Mouse (Mus musculus) ovary, postnatal 36 days (tissue): ENCODE measurements around the gene Kazald1.
"Not testable (repeated sequence)": the region's sequence is repeated elsewhere in the genome, so short reads cannot be mapped to it uniquely, and the experiment has no call there.

Experiments
- DNase-seq: peaks from one replicate; pipeline ENCODE4 v3.0.0; 2022; ENCODE audit warnings: low spot score, mixed read lengths

Gene Kazald1

DNA sequence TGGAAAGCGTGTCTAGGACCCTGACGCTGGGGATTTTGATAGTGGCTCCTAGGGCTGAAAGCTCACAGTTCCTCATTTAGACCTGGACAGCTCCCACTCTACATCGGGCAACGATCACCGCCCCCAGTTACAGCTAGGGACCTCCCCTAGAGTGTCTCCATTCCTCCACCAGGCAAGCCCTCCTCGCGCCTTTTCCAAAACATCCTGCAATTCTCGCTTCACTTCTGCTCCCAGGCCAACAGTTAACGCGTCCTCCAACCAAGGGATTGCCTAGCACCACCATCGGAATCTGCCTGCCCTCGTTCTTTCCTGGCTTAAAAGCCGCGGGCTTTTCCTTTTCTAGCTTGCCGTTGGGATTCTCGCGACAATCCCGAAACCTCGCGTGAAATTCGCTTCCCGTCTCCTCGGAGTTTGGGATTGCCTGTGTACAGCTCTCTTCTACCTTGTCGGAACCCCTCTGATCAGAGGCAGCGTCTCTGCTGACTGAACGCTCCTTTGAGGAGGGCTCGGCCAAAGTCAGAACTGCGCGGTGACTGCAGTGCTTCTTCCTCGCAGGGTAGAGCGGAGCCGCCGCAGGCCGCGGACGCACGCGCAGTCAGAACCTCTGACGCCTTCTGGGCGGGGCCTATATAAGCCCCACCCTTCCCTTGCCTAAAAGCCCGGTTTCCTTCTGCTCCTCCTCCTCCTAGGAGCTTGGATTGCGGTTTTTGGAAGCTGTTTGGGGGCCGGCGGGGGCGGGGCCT lies at the start of gene Kazald1:
Kazald1 (plus strand) TSS at position 662 of the 743 bp plus-strand sequence.
- DNase-seq, result peak; percentile 95

DNA sequence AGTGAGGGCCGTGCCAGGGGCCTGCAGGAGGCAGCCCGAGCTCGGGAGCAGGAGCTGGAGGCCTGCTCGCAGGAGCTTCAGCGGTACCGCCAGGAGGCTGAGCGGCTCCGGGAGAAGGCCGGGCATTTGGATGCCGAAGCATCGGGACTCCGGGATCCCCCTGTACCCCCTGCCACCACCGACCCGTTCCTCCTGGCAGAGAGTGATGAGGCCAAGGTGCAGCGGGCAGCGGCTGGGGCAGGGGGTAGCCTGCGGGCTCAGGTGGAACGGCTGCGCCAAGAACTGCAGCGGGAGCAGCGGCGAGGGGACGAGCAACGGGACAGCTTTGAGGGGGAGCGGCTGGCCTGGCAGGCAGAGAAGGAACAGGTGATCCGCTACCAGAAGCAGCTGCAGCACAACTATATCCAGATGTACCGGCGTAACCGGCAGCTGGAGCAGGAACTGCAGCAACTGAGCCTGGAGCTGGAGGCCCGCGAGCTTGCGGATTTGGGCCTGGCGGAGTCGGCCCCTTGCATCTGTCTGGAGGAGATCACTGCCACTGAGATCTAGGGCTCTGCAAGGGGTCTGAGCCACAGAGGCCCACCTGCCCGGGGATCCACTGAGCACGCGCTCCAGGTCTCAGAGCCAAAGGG lies 49.0 kb upstream of the Kazald1 start:
- DNase-seq, result no peak

DNA sequence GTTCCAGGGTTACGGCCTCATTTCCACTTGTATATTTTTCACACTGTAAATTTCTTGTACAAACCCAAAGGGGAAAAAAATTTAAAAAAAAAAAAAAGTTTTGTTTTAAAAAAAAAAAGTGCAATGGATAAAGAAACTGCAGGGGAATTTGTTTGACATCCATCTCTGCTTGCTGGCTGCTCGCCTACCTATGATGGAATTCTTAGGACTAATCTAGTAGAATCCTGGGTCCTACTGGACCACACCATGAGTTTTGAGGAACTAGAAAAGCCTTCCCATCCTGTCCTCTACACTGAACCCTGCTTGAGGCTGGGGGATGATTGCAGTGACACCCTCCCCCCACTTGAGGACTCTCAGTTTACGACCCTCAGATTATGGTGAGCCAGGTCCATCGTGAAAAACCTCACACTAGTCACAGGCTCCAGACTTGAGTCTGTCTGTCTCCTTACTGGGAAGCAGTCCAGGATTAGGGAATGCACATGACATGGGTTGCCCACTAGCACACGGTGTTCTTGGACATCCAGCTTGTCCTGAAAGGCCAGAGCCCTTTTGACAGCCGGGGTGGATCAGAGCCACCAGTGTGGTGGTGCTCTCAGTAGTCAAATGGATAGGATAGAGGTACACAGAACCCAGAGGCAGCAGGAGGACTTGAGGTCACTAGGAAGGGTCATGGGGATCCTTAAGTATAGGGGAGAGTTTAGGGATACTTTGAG lies 47.9 kb upstream of the Kazald1 start:
- no peak for DNase-seq

DNA sequence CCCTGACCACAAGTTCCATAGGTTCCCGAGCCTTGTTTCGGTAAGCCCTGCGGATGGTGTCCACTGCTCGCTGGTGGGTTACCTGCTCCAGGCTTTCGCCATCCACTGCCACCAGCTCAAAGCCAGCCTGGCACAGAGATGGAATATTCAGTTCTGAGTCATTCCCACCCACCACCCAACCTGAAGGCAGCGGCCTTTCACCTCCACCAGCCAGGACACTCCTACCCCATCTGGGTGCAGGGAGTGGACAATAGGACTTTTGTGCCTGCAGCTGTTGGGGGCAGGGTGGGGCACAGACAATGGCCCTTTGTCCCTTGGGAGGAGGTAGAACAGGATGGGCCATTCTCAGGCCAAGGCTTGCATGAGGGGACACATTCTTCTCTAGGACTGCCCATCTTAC lies 47.2 kb upstream of the Kazald1 start:
- peak; percentile 19 for DNase-seq

DNA sequence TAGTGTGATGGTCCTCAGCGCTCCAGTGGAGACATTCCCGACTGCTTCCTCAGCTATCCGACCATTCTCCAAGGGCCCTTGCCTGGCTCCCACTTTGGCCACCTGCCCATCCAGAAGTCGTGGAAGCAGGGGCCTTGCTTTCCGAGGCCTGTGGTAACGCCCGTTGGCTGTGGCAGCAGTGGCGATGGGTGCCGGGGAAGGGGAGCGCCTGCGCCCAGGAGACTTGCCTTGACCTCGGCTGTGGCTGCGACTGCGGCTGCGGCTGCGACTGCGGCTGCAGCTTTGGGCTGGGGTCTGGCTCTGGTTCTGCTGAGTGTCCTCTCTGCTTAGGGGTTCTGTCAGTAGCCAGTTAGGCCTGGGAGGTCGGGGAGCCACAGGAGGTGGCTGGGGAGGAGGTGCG lies 46.3 kb upstream of the Kazald1 start:
- DNase-seq, result peak; percentile 42

DNA sequence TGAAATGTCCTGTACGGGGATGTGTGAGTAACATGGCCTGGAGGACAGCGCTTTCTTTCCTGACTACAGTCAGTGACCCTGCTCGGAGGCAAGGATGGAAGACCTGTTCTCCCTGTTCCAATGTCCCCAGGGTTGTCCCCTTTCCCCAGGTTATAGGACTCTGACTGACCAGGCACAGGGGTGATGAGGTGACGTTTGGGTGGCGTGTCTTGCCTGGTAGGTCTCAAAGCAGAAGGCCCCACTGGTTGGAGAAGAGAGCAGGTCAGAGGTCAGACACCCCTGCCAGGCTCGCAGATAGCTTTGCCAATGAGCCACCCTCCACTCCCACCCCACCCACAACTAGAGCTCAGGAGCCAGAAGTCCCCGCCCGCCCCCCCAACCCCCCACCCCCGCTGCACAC lies 45.5 kb upstream of the Kazald1 start:
- no peak for DNase-seq

DNA sequence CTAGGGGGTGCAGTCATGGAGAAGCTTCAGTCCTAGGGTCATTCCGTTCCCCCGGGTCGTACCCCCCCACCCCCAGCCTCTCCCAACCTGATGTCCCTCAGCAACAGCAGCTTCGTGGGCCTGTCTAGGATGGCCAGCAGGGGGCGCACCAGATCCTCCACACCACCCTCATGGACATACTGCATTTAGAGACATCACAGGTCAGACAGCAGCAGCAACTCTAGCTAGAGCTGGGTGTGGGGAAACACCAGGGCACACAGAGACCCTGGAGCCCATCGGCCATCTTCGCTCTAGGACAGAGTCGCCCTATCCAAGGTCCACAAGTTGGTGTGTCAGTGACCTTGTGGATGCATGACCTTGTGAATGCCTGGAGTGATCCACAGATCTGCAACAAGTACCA lies 44.9 kb upstream of the Kazald1 start:
- peak; percentile 64 for DNase-seq

DNA sequence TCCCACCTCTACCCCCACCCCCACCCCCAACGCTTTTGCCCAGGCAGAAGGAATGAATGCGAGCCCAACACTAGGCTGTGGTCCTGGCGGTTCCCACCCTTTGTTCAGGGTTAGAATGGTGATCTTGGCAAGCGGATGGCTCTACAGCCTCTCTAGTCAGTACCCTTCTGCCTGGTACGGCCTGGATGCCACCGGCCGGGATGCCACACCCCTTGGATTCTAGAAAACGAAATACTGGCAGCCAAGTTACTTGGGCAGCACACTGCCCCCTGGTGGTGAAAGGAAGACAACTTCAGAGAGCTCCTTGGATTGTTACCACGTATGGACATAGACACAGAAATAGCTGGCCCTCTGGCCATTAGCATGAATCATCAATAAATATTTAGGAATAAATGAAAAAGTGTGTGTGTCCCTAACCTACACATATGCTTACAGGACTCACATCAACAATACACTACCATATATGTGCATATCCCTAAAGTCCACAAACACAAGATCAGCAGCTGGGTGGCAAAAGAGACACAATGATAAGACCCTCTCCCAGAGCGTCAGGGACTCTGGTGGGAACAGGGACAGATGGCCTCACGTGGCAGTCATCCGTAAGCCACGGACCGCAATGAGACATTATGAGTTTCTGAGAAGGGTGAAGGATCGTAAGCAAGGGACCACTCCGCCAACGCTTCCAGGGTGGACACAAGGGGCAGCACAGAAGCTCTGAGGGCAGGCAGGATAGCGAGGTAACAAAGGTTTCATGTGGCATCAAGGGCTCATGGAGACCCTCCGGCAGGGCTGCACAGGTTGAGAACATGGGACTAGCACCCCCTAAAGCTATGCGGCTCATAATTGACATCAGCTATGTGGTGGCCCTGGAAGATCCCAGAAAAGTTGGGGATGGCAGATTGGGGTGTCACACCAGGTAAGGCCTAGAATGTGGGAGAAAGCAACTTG lies 44.0 kb upstream of the Kazald1 start:
- peak; percentile 69 for DNase-seq

DNA sequence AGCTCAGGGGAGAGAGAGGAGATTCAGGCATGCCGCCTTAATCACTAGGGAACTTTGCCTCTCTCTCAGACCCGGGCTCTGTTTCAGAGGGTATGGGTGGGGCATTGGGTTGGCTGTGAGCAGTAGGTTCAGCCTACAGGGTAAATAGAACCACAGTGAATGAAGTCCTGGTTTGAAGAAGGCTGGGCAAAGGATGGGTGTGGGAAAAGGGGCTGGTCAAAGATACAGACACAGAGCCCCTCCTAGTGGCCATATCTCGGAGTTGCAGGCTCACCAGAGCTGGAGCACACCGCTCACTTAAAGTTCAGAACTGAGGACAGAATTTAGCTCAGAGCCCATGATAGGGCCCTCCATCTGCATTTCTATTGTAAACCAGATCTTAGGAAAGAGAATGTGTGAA lies 43.3 kb upstream of the Kazald1 start:
- DNase-seq, result peak; percentile 78

DNA sequence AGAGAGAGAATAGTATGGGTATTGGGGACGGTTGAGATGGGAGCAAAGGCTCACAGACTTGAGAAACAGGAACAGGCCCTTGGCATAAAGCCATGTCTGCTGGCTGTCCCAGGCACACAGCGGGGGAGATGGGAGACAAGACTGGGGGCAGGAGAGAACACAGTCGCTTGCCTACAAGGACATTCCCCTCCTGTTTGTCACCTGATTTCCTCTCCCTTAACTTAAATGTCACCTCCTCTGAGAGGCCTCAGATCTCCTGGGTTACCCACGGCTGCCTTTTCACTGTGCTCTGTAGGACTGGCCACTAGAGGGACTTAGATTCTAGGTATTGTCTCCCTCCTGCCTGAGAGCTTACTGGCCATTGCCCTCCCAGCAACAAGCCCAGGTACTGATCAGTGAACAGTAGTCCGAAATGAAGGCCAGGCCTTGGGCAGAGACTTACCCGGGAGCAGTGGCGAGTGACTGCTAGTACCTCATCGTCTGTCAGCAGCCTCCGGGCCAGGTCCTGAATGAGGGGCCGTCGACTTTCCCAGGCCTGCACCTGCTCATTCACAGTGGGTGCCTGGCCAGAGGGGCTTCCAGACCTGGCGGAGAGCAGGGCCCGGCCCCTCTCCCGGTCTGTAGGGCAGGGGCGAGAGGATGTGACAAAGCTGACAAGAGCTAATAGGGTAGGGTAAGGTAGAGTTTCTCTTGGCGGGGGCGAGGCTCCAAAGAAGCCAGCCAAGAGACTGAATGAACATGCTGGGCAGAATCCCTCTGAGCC lies 42.3 kb upstream of the Kazald1 start:
- no peak for DNase-seq

DNA sequence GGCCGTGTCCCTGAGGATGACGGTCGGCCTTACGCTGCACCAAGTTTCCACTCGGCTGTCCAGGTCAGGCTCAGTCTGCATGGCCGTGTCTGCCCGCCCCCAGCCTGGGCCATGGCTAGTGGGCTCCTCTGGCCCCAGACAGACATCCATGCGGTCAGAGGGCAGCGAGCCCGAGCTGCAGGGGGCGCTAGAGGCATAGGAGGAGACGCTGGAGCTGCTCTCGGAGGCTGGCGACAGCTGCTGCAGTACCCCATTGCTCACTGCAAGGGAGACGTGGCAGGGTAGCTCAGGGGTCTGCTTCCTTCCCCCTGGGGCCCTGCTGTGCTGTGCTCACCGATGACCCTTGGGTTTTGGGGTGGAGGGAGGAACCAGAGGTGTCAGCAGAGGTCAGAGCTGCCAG lies 38.2 kb upstream of the Kazald1 start:
- peak; percentile 62 for DNase-seq

DNA sequence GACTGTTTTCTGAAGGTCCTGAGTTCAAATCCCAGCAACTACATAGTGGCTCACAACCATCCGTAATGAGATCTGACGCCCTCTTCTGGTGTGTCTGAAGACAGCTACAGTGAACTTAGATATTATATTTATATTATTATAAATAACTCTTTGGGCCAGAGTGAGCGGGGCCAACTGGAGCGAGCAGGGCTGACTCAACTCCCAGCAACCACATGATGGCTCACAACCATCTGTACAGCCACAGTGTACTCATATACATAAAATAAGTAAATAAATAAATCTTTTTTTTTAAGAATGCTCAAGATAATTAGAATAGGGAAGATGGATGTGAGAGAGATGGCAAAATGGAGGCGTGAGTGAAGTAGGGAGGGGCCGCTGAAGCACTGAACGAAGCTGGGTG lies 36.8 kb upstream of the Kazald1 start:
- not testable (repeated sequence) for DNase-seq

DNA sequence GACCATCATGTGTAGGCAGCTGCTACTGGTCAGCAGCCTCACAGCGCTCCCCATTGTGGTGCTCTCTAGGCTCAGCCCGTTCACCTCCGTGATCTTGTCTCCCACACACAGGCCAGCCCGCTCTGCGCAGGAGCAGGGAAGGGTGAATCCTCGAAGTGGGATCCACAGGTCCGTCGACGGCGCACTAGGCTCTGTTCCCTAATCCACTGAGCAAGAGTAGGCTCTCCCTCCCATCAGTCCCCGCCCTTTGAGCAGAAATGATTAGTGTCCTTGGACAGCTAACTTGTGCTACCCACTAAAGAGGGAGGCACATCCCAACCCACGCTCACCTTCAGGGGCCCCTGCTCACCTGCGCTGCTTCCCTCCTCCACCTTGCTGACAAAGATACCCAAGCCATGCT lies 34.8 kb upstream of the Kazald1 start:
- DNase-seq, result no peak

DNA sequence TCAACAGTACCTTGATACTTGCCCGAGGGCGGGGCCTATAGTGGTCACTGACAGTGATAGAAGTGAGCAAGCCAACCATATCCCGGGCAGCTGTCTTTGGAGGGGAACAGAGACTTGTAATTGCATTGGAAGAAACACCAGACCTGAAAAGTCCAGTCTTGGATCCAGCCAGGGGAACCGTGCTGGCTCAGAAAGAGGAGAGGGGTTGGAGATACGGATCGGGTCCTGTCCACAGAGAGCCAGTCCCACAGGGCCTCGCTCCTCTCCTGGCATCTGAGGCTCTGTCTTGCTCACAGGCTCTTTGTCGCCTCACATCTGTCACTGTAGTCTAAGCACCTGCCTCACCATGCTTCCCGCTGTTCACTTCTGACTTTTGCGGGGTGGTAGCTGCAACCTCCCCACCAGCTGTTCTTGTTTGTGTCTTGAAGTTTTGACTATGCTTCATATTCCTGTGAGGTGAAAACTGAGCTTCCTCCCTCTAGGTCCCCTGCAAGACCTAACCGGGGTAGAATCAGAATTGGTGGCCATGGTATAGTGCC lies 30.6 kb upstream of the Kazald1 start:
- no peak for DNase-seq

DNA sequence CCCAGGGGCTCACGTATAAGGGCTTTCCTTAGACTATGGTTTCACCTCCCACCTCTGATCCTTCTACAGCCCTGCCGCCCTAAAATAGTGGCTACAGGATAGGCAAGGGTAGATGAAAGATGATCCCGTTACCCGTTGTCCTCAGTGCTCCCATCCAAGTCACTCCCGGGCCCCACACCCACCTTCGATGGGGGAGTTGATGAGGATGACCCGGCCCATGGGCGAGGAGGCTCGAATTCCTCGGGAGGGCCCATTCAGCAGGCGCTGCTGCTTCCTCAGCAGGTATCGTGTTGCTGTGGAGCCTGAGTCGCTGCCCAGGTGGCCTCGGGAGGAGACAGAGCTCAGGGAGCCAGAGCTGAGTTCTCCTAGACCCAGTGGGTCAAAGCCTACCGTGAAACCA lies 29.8 kb upstream of the Kazald1 start:
- DNase-seq, result no peak

DNA sequence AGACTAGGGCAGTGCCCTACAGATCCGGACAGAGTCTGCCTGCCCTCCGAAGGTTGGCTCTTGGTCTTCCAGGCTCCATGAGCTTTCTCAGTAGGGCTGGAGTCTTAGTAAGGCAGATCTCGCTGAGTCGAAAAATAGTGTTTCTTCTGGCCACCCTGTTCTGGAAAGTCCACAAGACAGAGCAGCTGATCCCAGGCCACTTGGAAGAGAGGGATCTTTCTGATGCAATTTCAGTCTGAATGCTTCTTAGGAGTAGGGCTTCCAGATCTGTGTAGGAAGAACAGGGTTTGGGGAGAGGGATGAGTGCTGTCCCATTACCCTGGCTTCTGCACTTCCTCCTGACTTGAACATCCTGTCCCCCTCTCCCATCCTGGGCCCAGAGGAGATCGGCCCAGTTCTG lies 29.4 kb upstream of the Kazald1 start, which contains the start of gene Pdzd7:
Pdzd7 (minus strand) TSS at position 67 of the 400 bp plus-strand sequence.
- no peak for DNase-seq

DNA sequence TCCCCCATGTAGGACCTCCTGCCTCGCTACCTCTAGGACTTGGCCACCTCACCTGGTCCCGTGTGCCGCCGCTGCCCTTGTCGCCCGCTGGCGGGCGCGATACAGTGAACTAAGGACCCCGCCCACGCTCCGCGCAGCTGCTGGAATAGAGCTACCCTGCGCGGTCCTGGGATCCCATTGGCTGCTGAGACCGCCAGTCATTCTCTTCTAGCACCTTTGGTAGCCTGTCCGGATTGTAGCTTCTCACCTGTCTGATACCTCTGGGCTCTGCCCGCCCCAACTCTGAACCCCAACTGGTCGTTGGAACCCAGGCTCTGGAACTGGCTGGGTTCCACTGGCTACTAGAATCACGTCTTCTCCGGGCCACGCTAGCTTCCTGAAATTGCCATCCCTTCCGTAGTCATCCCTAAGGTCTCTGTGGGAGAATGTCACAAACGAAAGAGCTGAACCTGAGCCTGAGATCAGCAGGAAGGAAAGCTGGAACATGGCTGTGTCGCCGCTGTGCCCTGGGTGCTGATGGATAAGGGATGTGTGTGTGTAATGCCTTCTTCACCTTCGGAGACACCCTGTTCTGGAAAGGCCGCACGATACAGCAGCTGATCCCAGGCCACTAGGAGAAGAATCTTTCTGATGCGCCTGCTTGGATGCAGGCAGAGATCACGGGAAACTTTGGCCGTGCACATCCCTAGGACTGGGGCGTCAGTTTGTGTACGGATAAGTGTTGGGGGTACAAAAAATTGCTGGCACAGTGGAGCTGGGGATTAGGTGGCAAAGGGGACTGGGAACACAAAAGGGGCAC lies 28.3 kb upstream of the Kazald1 start:
- peak; percentile 85 for DNase-seq

DNA sequence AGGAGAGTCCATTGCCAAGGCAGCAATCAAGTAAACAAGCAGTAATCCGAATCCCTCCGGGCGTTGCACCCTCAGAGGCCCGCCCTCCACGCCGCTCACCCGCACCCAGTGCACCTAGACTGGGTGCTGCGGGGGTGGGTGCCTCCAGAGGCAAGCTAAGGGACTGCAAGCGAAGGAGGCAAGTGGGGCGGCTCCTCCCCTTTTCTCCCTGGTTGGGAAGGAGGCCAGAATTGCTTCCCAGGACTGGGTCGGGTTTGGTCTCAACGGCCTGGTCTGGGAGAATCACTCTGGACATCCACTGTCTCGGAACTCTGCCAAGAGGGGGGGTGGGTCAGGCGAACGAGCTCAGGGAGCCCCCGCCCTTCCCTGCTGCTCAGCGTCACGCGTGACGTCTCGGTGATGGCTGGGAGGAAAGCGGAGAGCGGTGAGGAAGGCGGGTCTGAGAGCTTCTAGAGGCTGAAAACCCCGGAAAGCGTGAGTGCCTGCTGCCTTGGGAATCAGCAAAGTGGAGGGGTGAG lies 27.6 kb upstream of the Kazald1 start, which contains the start of gene Sfxn3:
Sfxn3 (plus strand) TSS at position 87 of the 518 bp plus-strand sequence.
- peak; percentile 91 for DNase-seq

DNA sequence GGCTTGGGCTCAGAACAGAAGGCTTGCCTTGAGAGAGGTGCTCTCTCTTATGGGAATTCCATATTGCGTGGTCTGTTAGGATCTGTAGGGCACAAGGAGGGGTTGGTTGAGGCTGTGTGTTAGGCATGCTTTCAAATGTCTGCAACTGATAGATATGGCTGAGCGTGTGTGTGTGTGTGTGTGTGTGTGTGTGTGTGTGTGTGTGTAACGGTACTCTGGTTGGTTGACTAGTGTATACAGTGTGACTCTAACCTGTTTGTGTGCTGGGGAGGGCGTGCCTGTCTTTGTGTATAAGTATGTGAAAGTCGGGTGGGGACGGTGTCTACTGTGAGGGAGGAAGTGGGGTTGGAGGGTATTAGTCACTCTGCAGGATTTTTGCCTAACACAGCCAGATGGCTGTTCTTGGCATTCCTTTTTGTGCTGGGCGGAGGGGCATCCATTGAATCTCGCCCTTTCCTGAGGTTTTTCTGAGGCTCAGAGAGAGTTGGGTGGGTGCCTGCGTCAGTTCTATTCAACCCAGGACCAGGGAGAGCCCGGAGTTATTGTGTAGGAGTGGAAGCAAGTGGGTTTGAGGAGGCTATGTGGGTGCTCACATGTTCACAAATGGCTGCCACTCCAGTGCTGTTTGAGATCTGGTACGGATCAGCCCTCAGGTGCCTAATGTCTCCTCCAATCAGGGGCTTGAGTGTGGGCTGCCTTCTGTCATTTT lies 27.0 kb upstream of the Kazald1 start:
- peak; percentile 55 for DNase-seq
